ENCODE assay signal across 11 mouse cellular contexts in the genomic region with DNA sequence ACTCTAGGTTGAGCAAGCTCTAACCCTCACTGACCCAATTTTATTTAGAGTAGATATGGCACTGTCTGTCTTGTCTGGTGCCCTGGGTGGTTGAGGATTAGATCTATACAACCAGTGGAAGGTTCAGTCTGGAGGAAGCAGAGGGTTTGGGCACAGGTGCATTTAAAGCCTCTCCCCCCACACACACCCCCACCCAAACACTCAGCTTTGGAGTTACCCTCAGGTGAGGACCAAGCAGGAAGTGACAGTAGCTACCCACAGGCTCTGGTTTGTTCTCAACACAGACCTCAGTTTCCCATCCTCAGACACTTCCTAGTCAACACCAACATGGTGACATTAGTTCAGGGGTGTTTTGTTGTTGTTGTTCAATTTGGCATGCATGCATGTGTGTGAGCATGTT. TPM values are rescaled to one million over a fixed set of nuclear protein-coding genes. Genes with fewer than 3 reads are reported as not detected.
DNase-seq lines count a peak whose midpoint lies in the region; ATAC-seq and TF ChIP-seq lines count a peak whose summit lies in the region.
"Had no signal": no experiment of that assay in that cellular context is flagged by ENCODE, and none has a peak within 500 bp of the region (broad histone marks: within the 10 kb centered on the region; RNA-seq: fewer than 3 reads in every experiment).

No protein-coding gene starts in this region.

- H3K9ac ChIP-seq in heart, embryonic 13.5 days, result no peak overlapping the region
- H3K9ac ChIP-seq in midbrain, embryonic 14.5 days (replicated peaks; ENCODE audit: low read length), result no peak overlapping the region

- H3K4me2 ChIP-seq in heart, embryonic 13.5 days, result peak overlapping the region; percentile 90
- peak overlapping the region; percentile 89; the same call in 1 of the 2 replicates for H3K4me2 ChIP-seq in midbrain, embryonic 14.5 days (ENCODE audit: low read length)

- H3K36me3 ChIP-seq in heart, embryonic 13.5 days, result peaks cover 31% of the 10 kb centered on the region
- H3K36me3 ChIP-seq in spleen, adult 2 months (ENCODE audit: control insufficient read depth, insufficient read depth, low read length), result peaks cover 5% of the 10 kb centered on the region; the same call in 1 of the 2 replicates
- H3K36me3 ChIP-seq in midbrain, embryonic 14.5 days (ENCODE audit: control insufficient read depth, insufficient read depth, low read length), result peaks cover 8% of the 10 kb centered on the region

- no peak overlapping the region for H3K4me3 ChIP-seq in heart, embryonic 13.5 days
- H3K4me3 ChIP-seq in spleen, adult 2 months (ENCODE audit: extremely low read depth, insufficient read depth, insufficient read length), result no peak overlapping the region
- peak overlapping the region; percentile 68; the same call in 1 of the 2 replicates for H3K4me3 ChIP-seq in midbrain, embryonic 14.5 days (replicated peaks; ENCODE audit: low read depth, low read length)

- no peaks in the 10 kb centered on the region for H3K9me3 ChIP-seq in heart, embryonic 13.5 days
- no peaks in the 10 kb centered on the region for H3K9me3 ChIP-seq in midbrain, embryonic 14.5 days (ENCODE audit: control insufficient read depth, low read length)

- no peaks in the 10 kb centered on the region for H3K27me3 ChIP-seq in heart, embryonic 13.5 days (replicated peaks)
- no peaks in the 10 kb centered on the region for H3K27me3 ChIP-seq in spleen, adult 2 months (ENCODE audit: control insufficient read depth, insufficient read depth, low read length)
- H3K27me3 ChIP-seq in midbrain, embryonic 14.5 days (ENCODE audit: control insufficient read depth, insufficient read depth, low read length), result no peaks in the 10 kb centered on the region

- TF ChIP-seq POLR2A in spleen, adult 2 months (IDR thresholded peaks at IDR 0.05; ENCODE audit: low read depth, low read length), result no peak

- no peak overlapping the region for H3K27ac ChIP-seq in heart, embryonic 13.5 days (replicated peaks)
- H3K27ac ChIP-seq in spleen, adult 2 months (ENCODE audit: insufficient read depth, low read length), result peak overlapping the region; percentile 94; the same call in 1 of the 2 replicates
- no peak overlapping the region for H3K27ac ChIP-seq in midbrain, embryonic 14.5 days (replicated peaks; ENCODE audit: low read depth, low read length)

- no peak for ATAC-seq in heart, embryonic 13.5 days (ENCODE audit: extremely low read depth, insufficient number of reproducible peaks, low FRiP score, low TSS enrichment)
- ATAC-seq in midbrain, embryonic 14.5 days (ENCODE audit: low FRiP score, low TSS enrichment), result no peak

- DNase-seq in heart, adult 11 months, result no peak
- DNase-seq in spleen, adult 2 months (ENCODE audit: low read depth in 1 of 2, low spot score in 2 of 2), result no peak
- no peak for DNase-seq in spleen, adult 12 weeks (ENCODE audit: low spot score)
- DNase-seq in midbrain, embryonic 14.5 days, result no peak
- DNase-seq in left cerebral cortex, adult 18-20 months (ENCODE audit: low spot score in 2 of 2), result no peak
- DNase-seq in adrenal gland, postnatal 36 days, result no peak
- no peak for DNase-seq in yolk sac, embryonic 10.5 days (ENCODE audit: low spot score)
- DNase-seq: kidney, adult 11 months had no signal

- no peak for TF ChIP-seq CTCF in spleen, adult 2 months (IDR thresholded peaks at IDR 0.05; ENCODE audit: extremely low read depth, insufficient read depth, insufficient read length, insufficient replicate concordance)

- H3K4me1 ChIP-seq in heart, embryonic 13.5 days, result peaks cover 31% of the 10 kb centered on the region
- peaks cover 28% of the 10 kb centered on the region; the same call in 1 of the 2 replicates for H3K4me1 ChIP-seq in spleen, adult 2 months (ENCODE audit: control insufficient read depth, insufficient read depth, insufficient read length)
- peaks cover 16% of the 10 kb centered on the region for H3K4me1 ChIP-seq in midbrain, embryonic 14.5 days (ENCODE audit: control insufficient read depth, insufficient read depth, low read length)

RNA-seq across cellular contexts. Expression of a gene that starts 1.8 kb away (rescaled TPM):
- 77.6 and 77.7 TPM in 2 replicates for polyA plus RNA-seq in heart, embryonic 13.5 days (2015; fragmentation: Nextera tagmentation; extraction: Ambion mirVana)
- polyA plus RNA-seq in spleen, adult 2 months (2012; rRNA removed), result 49.0 and 50.0 TPM in 2 replicates
- 64.8 and 69.9 TPM in 2 replicates for polyA plus RNA-seq in midbrain, embryonic 14.5 days (2014; fragmentation: Nextera tagmentation; extraction: Ambion mirVana)
- 10 to 100 TPM; 27.8 to 39.9 TPM for total RNA-seq in left cerebral cortex, adult 18-20 months (2021)
- 10 to 100 TPM; 56.8 to 67.0 TPM for total RNA-seq in adrenal gland, postnatal 36 days (2021)

RNA-seq across cellular contexts. Expression of a gene that starts 26.6 kb away (rescaled TPM):
- polyA plus RNA-seq in heart, embryonic 13.5 days (2015; fragmentation: Nextera tagmentation; extraction: Ambion mirVana), result 0.08 and 0.17 TPM in 2 replicates
- 16.6 and 21.4 TPM in 2 replicates for polyA plus RNA-seq in spleen, adult 2 months (2012; rRNA removed)
- not detected in 2 replicates for polyA plus RNA-seq in midbrain, embryonic 14.5 days (2014; fragmentation: Nextera tagmentation; extraction: Ambion mirVana)
- not detected for total RNA-seq in left cerebral cortex, adult 18-20 months (2021)
- total RNA-seq in adrenal gland, postnatal 36 days (2021), result not detected
- total RNA-seq: adrenal gland, postnatal 4 days had no signal

RNA-seq across cellular contexts. Expression of a gene that starts 28.0 kb away (rescaled TPM):
- 358 and 365 TPM in 2 replicates for polyA plus RNA-seq in heart, embryonic 13.5 days (2015; fragmentation: Nextera tagmentation; extraction: Ambion mirVana)
- 62.3 and 73.9 TPM in 2 replicates for polyA plus RNA-seq in spleen, adult 2 months (2012; rRNA removed)
- polyA plus RNA-seq in midbrain, embryonic 14.5 days (2014; fragmentation: Nextera tagmentation; extraction: Ambion mirVana), result 123 and 197 TPM in 2 replicates
- total RNA-seq in left cerebral cortex, adult 18-20 months (2021), result 10 to 100 TPM; 22.7 to 31.6 TPM
- total RNA-seq in adrenal gland, postnatal 36 days (2021), result 100 to 1,000 TPM; 198 to 284 TPM

RNA-seq across cellular contexts. Expression of a gene that starts 49.8 kb away (rescaled TPM):
- not detected in 2 replicates for polyA plus RNA-seq in heart, embryonic 13.5 days (2015; fragmentation: Nextera tagmentation; extraction: Ambion mirVana)
- 0.16 and 0.61 TPM in 2 replicates for polyA plus RNA-seq in spleen, adult 2 months (2012; rRNA removed)
- not detected in 2 replicates for polyA plus RNA-seq in midbrain, embryonic 14.5 days (2014; fragmentation: Nextera tagmentation; extraction: Ambion mirVana)
- total RNA-seq in left cerebral cortex, adult 18-20 months (2021), result not detected
- under 1 TPM in 1 of 2 experiments, not detected in 1; 0.72 TPM for total RNA-seq in adrenal gland, postnatal 36 days (2021)
- total RNA-seq: adrenal gland, postnatal 4 days had no signal

RNA-seq across cellular contexts. Expression of a gene that starts 50.6 kb away (rescaled TPM):
- not detected in 2 replicates for polyA plus RNA-seq in heart, embryonic 13.5 days (2015; fragmentation: Nextera tagmentation; extraction: Ambion mirVana)
- not detected in 2 replicates for polyA plus RNA-seq in spleen, adult 2 months (2012; rRNA removed)
- polyA plus RNA-seq in midbrain, embryonic 14.5 days (2014; fragmentation: Nextera tagmentation; extraction: Ambion mirVana), result not detected in 2 replicates
- not detected for total RNA-seq in left cerebral cortex, adult 18-20 months (2021)
- total RNA-seq in adrenal gland, postnatal 36 days (2021), result not detected
- total RNA-seq: adrenal gland, postnatal 4 days had no signal
- polyA plus RNA-seq: gonadal fat pad, adult 2 months had no signal

Comparison
In these comparisons a context has a peak if more than half of its experiments do, and no peak if none do; other contexts are left out.
1. RNA of a gene that starts 26.6 kb away (polyA plus RNA-seq): 16.6 to 21.4 TPM in spleen, adult 2 months; 0.08 to 0.17 TPM in heart, embryonic 13.5 days and not detected in midbrain, embryonic 14.5 days; every median in the first group is over 10 times any median in the second.